Mouse (Mus musculus) left cerebral cortex, adult 8-10 months (tissue): ENCODE results near the gene Gm21987. TPM values are rescaled to one million over a fixed set of nuclear protein-coding genes. Genes with fewer than 3 reads are reported as not detected.

Experiments
- DNase-seq, 2 experiments: peaks; one replicate each; pipeline ENCODE4 v3.0.0; 2022; ENCODE audit warnings: low spot score in 2 of 2
- total RNA-seq, 4 experiments: library from RNA; stranded (reverse); gene quantifications; 2 replicates each; pipeline ENCODE4 v1.2.4; 2022

The Gm21987 gene
- total RNA-seq, 4 experiments from 2014 or later = not detected

GRCm38 (mm10) chr16:38392126-38392894 is 45.5 kb downstream of the Gm21987 start:
- DNase-seq = no peak

GRCm38 (mm10) chr16:38394191-38394618 is 47.4 kb downstream of the Gm21987 start:
- no peak for DNase-seq

- DNase-seq = no peak
These were observed 48.4 kb downstream of the Gm21987 start for GRCm38 (mm10) chr16:38395060-38395730.

GRCm38 (mm10) chr16:38396155-38396554 is 49.3 kb downstream of the Gm21987 start:
- no peak for DNase-seq

GRCm38 (mm10) chr16:38398266-38398665 is 51.4 kb downstream of the Gm21987 start:
- no peak for DNase-seq

- no peak for DNase-seq
These were observed 52.2 kb downstream of the Gm21987 start for GRCm38 (mm10) chr16:38399076-38399475.

- DNase-seq = no peak
These were observed 52.8 kb downstream of the Gm21987 start for GRCm38 (mm10) chr16:38399531-38400231.

GRCm38 (mm10) chr16:38400311-38400960 is 53.6 kb downstream of the Gm21987 start:
- no peak for DNase-seq

- no peak for DNase-seq
These were observed 54.6 kb downstream of the Gm21987 start for GRCm38 (mm10) chr16:38401468-38401867.

GRCm38 (mm10) chr16:38403639-38404038 is 56.8 kb downstream of the Gm21987 start:
- DNase-seq = no peak

GRCm38 (mm10) chr16:38406293-38406692 is 59.5 kb downstream of the Gm21987 start:
- no peak for DNase-seq

- no peak for DNase-seq
These were observed 59.9 kb downstream of the Gm21987 start for GRCm38 (mm10) chr16:38406708-38407107.

- DNase-seq = no peak
These were observed 60.7 kb downstream of the Gm21987 start for GRCm38 (mm10) chr16:38407584-38407983.

- DNase-seq = no peak
These were observed 61.6 kb downstream of the Gm21987 start for GRCm38 (mm10) chr16:38408416-38408815.

Other genes with a start within 250 kb of the Gm21987 start
- under 1 TPM in 1 of 4 experiments, not detected in 3; 0.13 TPM for gene Nr1i2, start 52.2 kb upstream of the Gm21987 start, total RNA-seq
- 1 to 10 TPM; 1.1 to 1.6 (median 1.4) TPM for gene Maats1, start 4.9 kb upstream of the Gm21987 start, total RNA-seq
- gene Cox17, start within 50 bp of the Gm21987 start, total RNA-seq = 100 to 1,000 TPM; 100 to 149 (median 127) TPM
- gene Popdc2, start 15.2 kb downstream of the Gm21987 start, total RNA-seq = under 1 TPM; 0.35 to 0.89 (median 0.52) TPM
- 1 to 10 TPM in 3 of 4 experiments, under 1 TPM in 1; 0.78 to 2.0 (median 1.9) TPM for gene Pla1a, start 86.1 kb downstream of the Gm21987 start, total RNA-seq
- 10 to 100 TPM; 53.6 to 58.5 (median 55.7) TPM for gene Adprh, start 105.7 kb downstream of the Gm21987 start, total RNA-seq
- gene Cd80, start 108.5 kb downstream of the Gm21987 start, total RNA-seq = under 1 TPM; 0.44 to 0.71 (median 0.64) TPM
- 10 to 100 TPM; 24.6 to 32.1 (median 28.9) TPM for gene Timmdc1, start 175.6 kb downstream of the Gm21987 start, total RNA-seq
- 10 to 100 TPM; 43.1 to 49.4 (median 45.3) TPM for gene Poglut1, start 203.2 kb downstream of the Gm21987 start, total RNA-seq
- 10 to 100 TPM; 18.8 to 27.1 (median 22.8) TPM for gene Tmem39a, start 211.7 kb downstream of the Gm21987 start, total RNA-seq